ENCODE assay signal across 8 mouse cellular contexts in genomic region chr3:100162315-100163105, GRCm38 (mm10). TPM values are rescaled to one million over a fixed set of nuclear protein-coding genes. Genes with fewer than 3 reads are reported as not detected.
DNase-seq lines count a peak whose midpoint lies in the region; ATAC-seq and TF ChIP-seq lines count a peak whose summit lies in the region.

Gdap2 (plus strand) TSS chr3:100162381.
Wdr3 (minus strand) TSS chr3:100162407.

- H3K9ac ChIP-seq in kidney, embryonic 14.5 days (ENCODE audit: low read depth, low read length) = peak within 1 kb of the TSS; percentile 79
- peak within 1 kb of the TSS; percentile 86 for H3K9ac ChIP-seq in limb, embryonic 15.5 days

- peak; percentile 69 for TF ChIP-seq POLR2A in bone marrow macrophage, adult 2 months (IDR thresholded peaks at IDR 0.05; ENCODE audit: borderline replicate concordance, low read depth, low read length)
- TF ChIP-seq POLR2A in embryonic fibroblast, embryonic 13.5 days (IDR thresholded peaks at IDR 0.05; ENCODE audit: low read depth, low read length) = peak; percentile 96

- peaks cover 16% of the 10 kb centered on the region for H3K4me1 ChIP-seq in bone marrow macrophage, adult 2 months (ENCODE audit: control insufficient read depth, insufficient read depth, low read length)
- peaks cover 3% of the 10 kb centered on the region for H3K4me1 ChIP-seq in embryonic fibroblast, embryonic 13.5 days (ENCODE audit: control insufficient read depth, insufficient read depth, low read length)
- no peaks in the 10 kb centered on the region; the same call in 1 of the 2 replicates for H3K4me1 ChIP-seq in kidney, embryonic 14.5 days (ENCODE audit: control insufficient read depth, insufficient read depth, low read length)
- peaks cover 9% of the 10 kb centered on the region for H3K4me1 ChIP-seq in limb, embryonic 15.5 days

- under 1% methylated on average over 55 of the region's 55 CpGs for WGBS in kidney, embryonic 14.5 days
- under 1% methylated on average over 55 of the region's 55 CpGs for WGBS in limb, embryonic 15.5 days

- peak; percentile 95 for DNase-seq in A20 (ENCODE audit: low read depth, low spot score)
- peak; percentile 94 for DNase-seq in heart, adult 9 months (ENCODE audit: low spot score in 2 of 2)
- DNase-seq in monocyte, adult 2 months (ENCODE audit: low read depth in 1 of 2, low spot score in 2 of 2) = peak; percentile 86 to 90
- peak; percentile 94 to 95 for DNase-seq in spleen, postnatal 36 days (ENCODE audit: low spot score in 2 of 2)

- no peaks in the 10 kb centered on the region for H3K27me3 ChIP-seq in kidney, embryonic 14.5 days (ENCODE audit: control insufficient read depth, insufficient read depth, low read length)
- no peaks in the 10 kb centered on the region for H3K27me3 ChIP-seq in limb, embryonic 15.5 days

- peak within 1 kb of the TSS; percentile 65 for H3K4me3 ChIP-seq in bone marrow macrophage, adult 2 months (ENCODE audit: insufficient read depth, low read length)
- peak within 1 kb of the TSS; percentile 86 for H3K4me3 ChIP-seq in embryonic fibroblast, embryonic 13.5 days (ENCODE audit: insufficient read depth, low read length)
- H3K4me3 ChIP-seq in kidney, embryonic 14.5 days (ENCODE audit: low read length) = peak within 1 kb of the TSS; percentile 90
- peak within 1 kb of the TSS; percentile 92 for H3K4me3 ChIP-seq in limb, embryonic 15.5 days

- H3K27ac ChIP-seq in bone marrow macrophage, adult 2 months (ENCODE audit: insufficient read depth, low read depth, low read length) = peak within 1 kb of the TSS; percentile 72
- peak within 1 kb of the TSS; percentile 53; the same call in 1 of the 2 replicates for H3K27ac ChIP-seq in embryonic fibroblast, embryonic 13.5 days (ENCODE audit: insufficient read depth, low read length)
- H3K27ac ChIP-seq in kidney, embryonic 14.5 days (ENCODE audit: low read depth, low read length) = peak within 1 kb of the TSS; percentile 62; the same call in 1 of the 2 replicates
- H3K27ac ChIP-seq in limb, embryonic 15.5 days = peak within 1 kb of the TSS; percentile 88

- no peak for TF ChIP-seq CTCF in bone marrow macrophage, adult 2 months (IDR thresholded peaks at IDR 0.05; ENCODE audit: low read depth, low read length)
- TF ChIP-seq CTCF in embryonic fibroblast, embryonic 13.5 days (IDR thresholded peaks at IDR 0.05; ENCODE audit: borderline replicate concordance, insufficient read depth, low read length) = no peak

- H3K36me3 ChIP-seq in kidney, embryonic 14.5 days (ENCODE audit: control insufficient read depth, insufficient read depth, low read length) = peaks cover 24% of the 10 kb centered on the region
- peaks cover 21% of the 10 kb centered on the region for H3K36me3 ChIP-seq in limb, embryonic 15.5 days

- H3K9me3 ChIP-seq in kidney, embryonic 14.5 days (ENCODE audit: control insufficient read depth, low read length) = no peaks in the 10 kb centered on the region
- H3K9me3 ChIP-seq in limb, embryonic 15.5 days = no peaks in the 10 kb centered on the region

- peak; percentile 98 for ATAC-seq in kidney, embryonic 14.5 days (ENCODE audit: low FRiP score, low TSS enrichment)
- ATAC-seq in limb, embryonic 15.5 days (ENCODE audit: insufficient number of reproducible peaks, low FRiP score, low TSS enrichment, low read depth) = peak; percentile 93

- peak within 1 kb of the TSS; percentile 79 for H3K4me2 ChIP-seq in kidney, embryonic 14.5 days (replicated peaks; ENCODE audit: low read depth, low read length)
- H3K4me2 ChIP-seq in limb, embryonic 15.5 days = peak within 1 kb of the TSS; percentile 76

RNA-seq across cellular contexts. Expression of gene Gdap2, which starts in this region (rescaled TPM):
- 26.6 and 28.5 TPM in 2 replicates for polyA plus RNA-seq in bone marrow macrophage, adult 2 months (2012; ENCODE audit: insufficient read depth, insufficient read length, missing spikeins)
- 19.6 and 21.0 TPM in 2 replicates for polyA plus RNA-seq in embryonic fibroblast, embryonic 13.5 days (2011; ENCODE audit: insufficient read length, low read depth, missing spikeins)
- polyA plus RNA-seq in kidney, embryonic 14.5 days (2014; fragmentation: Nextera tagmentation; extraction: Ambion mirVana) = 18.7 and 24.6 TPM in 2 replicates
- polyA plus RNA-seq in limb, embryonic 15.5 days (2015; fragmentation: Nextera tagmentation; extraction: Ambion mirVana) = 34.0 and 36.0 TPM in 2 replicates

RNA-seq across cellular contexts. Expression of gene Wdr3, which starts in this region (rescaled TPM):
- polyA plus RNA-seq in bone marrow macrophage, adult 2 months (2012; ENCODE audit: insufficient read depth, insufficient read length, missing spikeins) = 28.0 and 37.7 TPM in 2 replicates
- polyA plus RNA-seq in embryonic fibroblast, embryonic 13.5 days (2011; ENCODE audit: insufficient read length, low read depth, missing spikeins) = 26.8 and 33.1 TPM in 2 replicates
- polyA plus RNA-seq in kidney, embryonic 14.5 days (2014; fragmentation: Nextera tagmentation; extraction: Ambion mirVana) = 31.6 and 45.3 TPM in 2 replicates
- 41.0 and 44.7 TPM in 2 replicates for polyA plus RNA-seq in limb, embryonic 15.5 days (2015; fragmentation: Nextera tagmentation; extraction: Ambion mirVana)

Comparison
In these comparisons a context has a peak if more than half of its experiments do, and no peak if none do; other contexts are left out.
1. Peak in every context shown above with its lines: DNase-seq, ATAC-seq, H3K4me3 ChIP-seq and H3K27ac ChIP-seq.